Mouse (Mus musculus): ENCODE measurements at regions not wholly inside any gene's neighbourhood (a gene's known extent, or its start where the extent isn't known, plus 50 kb on each side); places are given as distances from the start of the nearest gene placed in this dataset.
A peak's percentile ranks its signal among the peaks of the same experiment; 100 is the strongest.

- no peak overlapping the region; the same call in 1 of the 2 replicates for H3K4me2 ChIP-seq (ENCODE audit: insufficient read depth, low read depth, poor library complexity, severe bottlenecking)
- no peaks in the 10 kb centered on the region for H3K36me3 ChIP-seq (replicated peaks in 1 of 2; ENCODE audit: control insufficient read depth in 1 of 2, insufficient read depth in 1 of 2, low read length in 1 of 2)
- no peak overlapping the region for H3K9ac ChIP-seq (ENCODE audit: insufficient read depth, low read depth)
- H3K4me1 ChIP-seq (ENCODE audit: control insufficient read depth in 1 of 2, insufficient read depth in 2 of 2) = peaks cover 0 to 13% of the 10 kb centered on the region in 2 experiments; a peak in 2 of 4 replicates
- in situ Hi-C loops (cut with MboI; ENCODE audit: low pct_ligation_motif_present, low pct_unique_long_range_greater_than_20kb, low sequenced_read_pairs) (no loop called here), dilution Hi-C loops (cut with MboI; ENCODE audit: extremely low pct_ligation_motif_present, extremely low pct_unique_long_range_greater_than_20kb, low sequenced_read_pairs) (no loop called here)
- TF ChIP-seq ZMIZ1 (IDR thresholded peaks at IDR 0.05; ENCODE audit: low read depth, low read length) = no peak
- no peak for TF ChIP-seq RAD21 (IDR thresholded peaks at IDR 0.05; ENCODE audit: low read depth, low read length)
- TF ChIP-seq TCF12 (IDR thresholded peaks at IDR 0.05; ENCODE audit: low read depth, low read length) = no peak
- no peak for TF ChIP-seq SMC3 (IDR thresholded peaks at IDR 0.05; ENCODE audit: low read depth, low read length)
- peak; percentile 94 for TF ChIP-seq EP300 (IDR thresholded peaks at IDR 0.05; ENCODE audit: low read length)
- peak; percentile 34; the same call in 1 of the 2 replicates for TF ChIP-seq IRF4 (IDR thresholded peaks at IDR 0.05; ENCODE audit: low read depth, low read length)
- TF ChIP-seq ETS1 (conservative IDR thresholded peaks at IDR 0.05; ENCODE audit: low read depth, low read length) = peak; percentile 91
- TF ChIP-seq POLR2AphosphoS2 (IDR thresholded peaks at IDR 0.05; ENCODE audit: low read depth, low read length) = no peak
- no peak for TF ChIP-seq E2F4 (IDR thresholded peaks at IDR 0.05; ENCODE audit: insufficient replicate concordance, low read depth, low read length)
- no peak for TF ChIP-seq MAX (IDR thresholded peaks at IDR 0.05; ENCODE audit: low read length)
- no peak for TF ChIP-seq USF1 (IDR thresholded peaks at IDR 0.05; ENCODE audit: low read depth, low read length)
- TF ChIP-seq CHD1 (IDR thresholded peaks at IDR 0.05; ENCODE audit: low read depth, low read length) = no peak
- TF ChIP-seq CTCF (conservative IDR thresholded peaks at IDR 0.05 in 1 of 2, IDR thresholded peaks at IDR 0.05 in 1 of 2; ENCODE audit: low read depth in 2 of 2, low read length in 2 of 2) = no peak
- no peak for TF ChIP-seq POLR2A (IDR thresholded peaks at IDR 0.05; ENCODE audit: low read depth, low read length)
- no peak for TF ChIP-seq PAX5 (IDR thresholded peaks at IDR 0.05; ENCODE audit: low read length)
- TF ChIP-seq BHLHE40 (IDR thresholded peaks at IDR 0.05; ENCODE audit: low read depth, low read length) = peak; percentile 59
- no peak for TF ChIP-seq UBTF (IDR thresholded peaks at IDR 0.05; ENCODE audit: low read depth, low read length)
- no peak for TF ChIP-seq HCFC1 (IDR thresholded peaks at IDR 0.05; ENCODE audit: low read depth, low read length)
- no peak for TF ChIP-seq CHD2 (IDR thresholded peaks at IDR 0.05; ENCODE audit: low read length)
- peak; percentile 89 for TF ChIP-seq JUN (IDR thresholded peaks at IDR 0.05; ENCODE audit: insufficient read depth, low read depth, low read length)
- TF ChIP-seq SIN3A (IDR thresholded peaks at IDR 0.05; ENCODE audit: low read length) = no peak
- TF ChIP-seq NRF1 (IDR thresholded peaks at IDR 0.05; ENCODE audit: low read depth, low read length) = no peak
- TF ChIP-seq GABPA (IDR thresholded peaks at IDR 0.05; ENCODE audit: insufficient replicate concordance, low read depth, low read length) = no peak
- TF ChIP-seq JUND (conservative IDR thresholded peaks at IDR 0.05; ENCODE audit: low read depth, low read length) = peak; percentile 97
- TF ChIP-seq MAZ (IDR thresholded peaks at IDR 0.05; ENCODE audit: low read depth, low read length) = no peak
- TF ChIP-seq MAFK (IDR thresholded peaks at IDR 0.05; ENCODE audit: insufficient replicate concordance, low read length) = no peak
- TF ChIP-seq MYC (IDR thresholded peaks at IDR 0.05; ENCODE audit: low read depth, low read length) = 0 out of 2 replicates have a peak, but pooled peaks have one; percentile 26
- TF ChIP-seq MEF2A (IDR thresholded peaks at IDR 0.05; ENCODE audit: borderline replicate concordance, low read depth, low read length) = no peak
- TF ChIP-seq ZKSCAN1 (IDR thresholded peaks at IDR 0.05; ENCODE audit: borderline replicate concordance, low read depth, low read length) = no peak
- TF ChIP-seq ZC3H11A (IDR thresholded peaks at IDR 0.05; ENCODE audit: low read depth, low read length) = no peak
- TF ChIP-seq ZNF384 (IDR thresholded peaks at IDR 0.05; ENCODE audit: low read depth, low read length) = no peak
- TF ChIP-seq KAT2A (IDR thresholded peaks at IDR 0.05; ENCODE audit: insufficient replicate concordance, low read length) = no peak
- no peak for TF ChIP-seq MXI1 (IDR thresholded peaks at IDR 0.05; ENCODE audit: low read depth, low read length)
- TF ChIP-seq RCOR1 (conservative IDR thresholded peaks at IDR 0.05; ENCODE audit: low read depth, low read length) = no peak
- TF ChIP-seq NELFE (IDR thresholded peaks at IDR 0.05; ENCODE audit: low read depth, low read length) = no peak
- no peak for TF ChIP-seq ELF1 (IDR thresholded peaks at IDR 0.05; ENCODE audit: low read depth, low read length)
- TF ChIP-seq USF2 (conservative IDR thresholded peaks at IDR 0.05; ENCODE audit: low read depth, low read length) = no peak
- no peak for TF ChIP-seq TBP (conservative IDR thresholded peaks at IDR 0.05; ENCODE audit: low read depth, low read length)
- no peaks in the 10 kb centered on the region for H3K79me2 ChIP-seq (replicated peaks; ENCODE audit: control insufficient read depth, extremely low read depth, insufficient read depth, poor library complexity, severe bottlenecking)
- H3K4me3 ChIP-seq (replicated peaks in 1 of 3; ENCODE audit: low read depth in 2 of 3, low read length in 2 of 3, poor library complexity in 1 of 3) = no peak overlapping the region
- H3K27ac ChIP-seq (ENCODE audit: insufficient read depth, low read depth) = no peak overlapping the region
- H3K9me3 ChIP-seq (replicated peaks; ENCODE audit: low read length) = no peaks in the 10 kb centered on the region
- no peaks in the 10 kb centered on the region for H3K27me3 ChIP-seq (replicated peaks)
- DNase-seq (ENCODE audit: extremely low read depth) = peak; percentile 79
Observed at GRCm38 (mm10) chr16:86347753-86348152, 446.1 kb upstream of the Adamts5 start.

Data from CH12.LX (cell line).